Mouse (Mus musculus) liver, embryonic 14.5 days (tissue): ENCODE measurements around the gene Nsd1. TPM values are rescaled to one million over a fixed set of nuclear protein-coding genes. Genes with fewer than 3 reads are reported as not detected.

Experiments
- ATAC-seq: fragments of 200-750 bp; cut with Nextera tagmentation; 2 replicates; pipeline ENCODE4 v1.8.0; 2017; ENCODE audit warnings: moderate number of reproducible peaks, mild to moderate bottlenecking, moderate library complexity; ENCODE audit not compliant: insufficient read depth
- DNase-seq, 3 experiments: peaks; one replicate each; pipeline ENCODE4 v3.0.0-alpha.2; 2012 to 2013; ENCODE audit warnings: low read depth in 3 of 3, low spot score in 3 of 3
- H3K27ac ChIP-seq: fragments of 300-500 bp; sonication (generic); 2 replicates; pipeline ENCODE4 v1.5.1; 2014; ENCODE audit warnings: moderate library complexity, mild to moderate bottlenecking, control low read depth, inconsistent platforms
- H3K27me3 ChIP-seq: fragments of 300-500 bp; sonication (generic); 2 replicates; pipeline ENCODE4 v1.6.1; 2014; ENCODE audit warnings: mild to moderate bottlenecking, low read length, moderate library complexity; ENCODE audit not compliant: control insufficient read depth, insufficient read depth
- H3K36me3 ChIP-seq: fragments of 300-500 bp; sonication (generic); replicated peaks from 2 replicates; pipeline ENCODE4 v1.6.1; 2014; ENCODE audit warnings: low read depth; ENCODE audit not compliant: control insufficient read depth, insufficient read depth
- H3K4me1 ChIP-seq, 2 experiments: fragments of 200-500 bp in 1 of 2; fragments of 300-500 bp in 1 of 2; sonication (generic) in 1 of 2; replicated peaks; 2 replicates each; pipeline ENCODE4 v1.6.1; 2012 to 2014; ENCODE audit warnings: antibody characterized with exemption in 1 of 2, inconsistent platforms in 1 of 2, low read length in 1 of 2; ENCODE audit not compliant: control insufficient read depth in 2 of 2, insufficient read depth in 2 of 2
- H3K4me2 ChIP-seq: fragments of 300-500 bp; sonication (generic); 2 replicates; pipeline ENCODE4 v1.6.1; 2014; ENCODE audit warnings: low read depth, mild to moderate bottlenecking, control low read depth, moderate library complexity
- H3K4me3 ChIP-seq, 2 experiments: fragments of 200-500 bp in 1 of 2; fragments of 300-500 bp in 1 of 2; sonication (generic) in 1 of 2; 2 replicates each; pipeline ENCODE4 v1.5.1; 2012 to 2014; ENCODE audit warnings: low read depth in 2 of 2, low read length in 2 of 2, mild to moderate bottlenecking in 2 of 2, control low read depth in 1 of 2, inconsistent platforms in 1 of 2, moderate library complexity in 1 of 2; ENCODE audit not compliant: insufficient read depth in 1 of 2
- H3K9ac ChIP-seq: fragments of 300-500 bp; sonication (generic); replicated peaks from 2 replicates; pipeline ENCODE4 v1.6.1; 2014; ENCODE audit warnings: mild to moderate bottlenecking, control low read depth, moderate library complexity
- H3K9me3 ChIP-seq: fragments of 300-500 bp; sonication (generic); 2 replicates; pipeline ENCODE4 v1.6.1; 2016; ENCODE audit warnings: low read length, mixed read lengths; ENCODE audit not compliant: control insufficient read depth
- CTCF ChIP-seq: IDR thresholded peaks from 2 replicates; pipeline ENCODE4 v1.5.1; 2016; ENCODE audit warnings: antibody characterized with exemption, low read depth, control low read depth
- EP300 ChIP-seq: IDR thresholded peaks from 2 replicates; pipeline ENCODE4 v1.6.1; 2016; ENCODE audit warnings: antibody characterized with exemption, low read depth
- WGBS: fragments of 180-500 bp; shearing (Covaris S2); extraction: QIAGEN DNeasy Blood & Tissue Kit; methylation state at CpG from one replicate; pipeline ENCODE4 v1.1.7; 2014; ENCODE audit not compliant: insufficient replicate concordance; 5-methylcytosine and 5-hydroxymethylcytosine counted together
- polyA plus RNA-seq, 2 experiments: library from polyadenylated mRNA; depleted of rRNA in 1 of 2; stranded (reverse) in 1 of 2; unstranded in 1 of 2; fragments of >200 nt; fragmentation: Nextera tagmentation in 1 of 2; extraction: Ambion mirVana in 1 of 2; gene quantifications; 2 replicates each; pipeline versions ENCODE4 v1.2.1 to v1.2.3; 2012 to 2014

Nsd1 gene
- polyA plus RNA-seq (2012; rRNA removed), result 7.0 and 8.0 TPM in 2 replicates
- polyA plus RNA-seq (2014; fragmentation: Nextera tagmentation; extraction: Ambion mirVana), result 13.8 and 15.8 TPM in 2 replicates

- DNase-seq, result no peak
- peaks cover 15% of the 10 kb centered on the region for H3K36me3 ChIP-seq
- H3K4me1 ChIP-seq, result peaks cover 17 to 30% of the 10 kb centered on the region in 2 experiments
- TF ChIP-seq CTCF, result peak; percentile 36; the same call in 1 of the 2 replicates
- TF ChIP-seq EP300, result no peak
- H3K27me3 ChIP-seq, result no peaks in the 10 kb centered on the region
- WGBS, result 60% methylated on average over 31 of the region's 31 CpGs
- ATAC-seq, result no peak
- H3K27ac ChIP-seq, result peak within 1 kb of the TSS; percentile 61
- no peaks in the 10 kb centered on the region for H3K9me3 ChIP-seq
- H3K9ac ChIP-seq, result peak within 1 kb of the TSS; percentile 89
- H3K4me2 ChIP-seq, result peak within 1 kb of the TSS; percentile 80
- H3K4me3 ChIP-seq, result peak within 1 kb of the TSS; percentile 64 to 91
These were observed at the start of gene Nsd1 for GRCm38 (mm10) chr13:55209649-55210192. Nsd1 (plus strand) TSS chr13:55209782.

GRCm38 (mm10) chr13:55162365-55162764 lies 47.2 kb upstream of the Nsd1 start:
- ATAC-seq, result no peak
- Histone ChIP-seq H3K4me2 (no peak overlapping the region), H3K27me3 (no peaks in the 10 kb centered on the region), H3K36me3 (no peaks in the 10 kb centered on the region), H3K9ac (no peak overlapping the region), H3K4me1 (no peaks in the 10 kb centered on the region), H3K27ac (no peak overlapping the region), H3K9me3 (no peaks in the 10 kb centered on the region), H3K4me3 (no peak overlapping the region)
- DNase-seq, result no peak
- TF ChIP-seq EP300, result no peak
- TF ChIP-seq CTCF, result no peak
- WGBS, result 56% methylated on average over 7 of the region's 7 CpGs

- Histone ChIP-seq H3K9me3 (no peaks in the 10 kb centered on the region), H3K4me1 (no peaks in the 10 kb centered on the region), H3K27me3 (no peaks in the 10 kb centered on the region), H3K4me3 (no peak overlapping the region), H3K9ac (no peak overlapping the region), H3K27ac (no peak overlapping the region), H3K4me2 (no peak overlapping the region), H3K36me3 (no peaks in the 10 kb centered on the region)
- DNase-seq, result no peak
- 54% methylated on average over 5 of the region's 5 CpGs for WGBS
- TF ChIP-seq CTCF (no peak), EP300 (no peak)
- no peak for ATAC-seq
These were observed 46.0 kb upstream of the Nsd1 start for GRCm38 (mm10) chr13:55163553-55163952.

- H3K4me3 ChIP-seq, result no peak overlapping the region
- H3K27ac ChIP-seq, result no peak overlapping the region
- DNase-seq (no peak), ATAC-seq (no peak)
- H3K36me3 ChIP-seq, result no peaks in the 10 kb centered on the region
- no peaks in the 10 kb centered on the region for H3K27me3 ChIP-seq
- no peaks in the 10 kb centered on the region for H3K9me3 ChIP-seq
- WGBS, result 68% methylated on average over 16 of the region's 16 CpGs
- TF ChIP-seq CTCF, result no peak
- no peak for TF ChIP-seq EP300
- no peak overlapping the region for H3K4me2 ChIP-seq
- no peaks in the 10 kb centered on the region for H3K4me1 ChIP-seq
- no peak overlapping the region for H3K9ac ChIP-seq
These were observed 43.7 kb upstream of the Nsd1 start for GRCm38 (mm10) chr13:55165831-55166339.

- no peaks in the 10 kb centered on the region for H3K9me3 ChIP-seq
- no peak overlapping the region for H3K4me3 ChIP-seq
- 72% methylated on average over 32 of the region's 32 CpGs for WGBS
- no peak overlapping the region for H3K9ac ChIP-seq
- ATAC-seq, result no peak
- no peaks in the 10 kb centered on the region for H3K4me1 ChIP-seq
- no peak overlapping the region for H3K4me2 ChIP-seq
- H3K27me3 ChIP-seq, result no peaks in the 10 kb centered on the region
- DNase-seq, result no peak
- TF ChIP-seq EP300 (no peak), CTCF (no peak)
- no peak overlapping the region for H3K27ac ChIP-seq
- H3K36me3 ChIP-seq, result no peaks in the 10 kb centered on the region
These were observed 42.5 kb upstream of the Nsd1 start for GRCm38 (mm10) chr13:55166806-55167725.
